ENCODE assay signal across 17 mouse cellular contexts in genomic region chr2:134268466-134268865, GRCm38 (mm10).
DNase-seq lines count a peak whose midpoint lies in the region; ATAC-seq and TF ChIP-seq lines count a peak whose summit lies in the region.
"Had no signal": no experiment of that assay in that cellular context is flagged by ENCODE, and none has a peak within 500 bp of the region (broad histone marks: within the 10 kb centered on the region; RNA-seq: fewer than 3 reads in every experiment).

No protein-coding gene starts in this region.

- no peak for TF ChIP-seq CTCF in MEL (IDR thresholded peaks at IDR 0.05 in 2 of 3, conservative IDR thresholded peaks at IDR 0.05 in 1 of 3; ENCODE audit: control insufficient read depth in 1 of 3, insufficient read depth in 1 of 3, low read depth in 2 of 3, low read length in 3 of 3, poor library complexity in 1 of 3, severe bottlenecking in 1 of 3)

- TF ChIP-seq EP300 in MEL (IDR thresholded peaks at IDR 0.05; ENCODE audit: low read depth in 1 of 2, low read length in 2 of 2): no peak

- no peak for TF ChIP-seq RAD21 in MEL (IDR thresholded peaks at IDR 0.05; ENCODE audit: low read depth, low read length)

- DNase-seq in kidney, postnatal 10 days: peak; percentile 15
- no peak for DNase-seq in kidney, adult 11 months
- peak; percentile 17 for DNase-seq in MEL (ENCODE audit: low read depth, low spot score)
- DNase-seq in c-Kit-positive CD71-negative TER-119-negative erythroid progenitor cells, embryonic 14.5 days (ENCODE audit: low read depth): peak; percentile 6
- peak; percentile 50 for DNase-seq in limb, embryonic 10.5 days (ENCODE audit: low spot score)
- DNase-seq in cerebellum, postnatal 4 days (ENCODE audit: low spot score in 2 of 2): no peak
- DNase-seq: cerebellum, adult 8-10 months; gastrocnemius, postnatal 10 days; lung, postnatal 10 days; midbrain, embryonic 14.5 days; right cerebral cortex, postnatal 25 days; thymus, adult 2 months had no signal

- H3K79me2 ChIP-seq in MEL (ENCODE audit: control insufficient read depth, insufficient read depth, low read length, poor library complexity): no peaks in the 10 kb centered on the region

- H3K4me3 ChIP-seq in MEL (ENCODE audit: control insufficient read depth in 1 of 2, insufficient read depth in 1 of 2, low read depth in 2 of 2, low read length in 2 of 2): no peak overlapping the region
- no peak overlapping the region for H3K4me3 ChIP-seq in limb, embryonic 10.5 days
- H3K4me3 ChIP-seq: embryonic facial prominence, embryonic 13.5 days; heart, embryonic 10.5 days; intestine, embryonic 15.5 days had no signal

- WGBS in limb, embryonic 10.5 days: 28% methylated on average over 2 of the region's 2 CpGs

- TF ChIP-seq POLR2A in MEL (IDR thresholded peaks at IDR 0.05; ENCODE audit: control insufficient read depth in 1 of 2, insufficient read depth in 1 of 2, low read depth in 1 of 2, low read length in 2 of 2, poor library complexity in 1 of 2): no peak

- no peaks in the 10 kb centered on the region for H3K27me3 ChIP-seq in MEL (ENCODE audit: control insufficient read depth in 1 of 2, insufficient read depth in 2 of 2, low read length in 2 of 2)
- H3K27me3 ChIP-seq in limb, embryonic 10.5 days (ENCODE audit: low read depth, poor library complexity, severe bottlenecking): no peaks in the 10 kb centered on the region
- H3K27me3 ChIP-seq: CH12.LX; embryonic facial prominence, embryonic 13.5 days; intestine, embryonic 15.5 days had no signal

- no peak overlapping the region for H3K9ac ChIP-seq in MEL (ENCODE audit: control insufficient read depth, low read depth, low read length, poor library complexity, severe bottlenecking)
- H3K9ac ChIP-seq: embryonic facial prominence, embryonic 13.5 days; intestine, embryonic 15.5 days had no signal

- no peak for ATAC-seq in megakaryocyte, adult 5-6 weeks (ENCODE audit: poor library complexity, severe bottlenecking)
- ATAC-seq: intestine, embryonic 15.5 days had no signal

- no peaks in the 10 kb centered on the region for H3K9me3 ChIP-seq in MEL (replicated peaks; ENCODE audit: insufficient read depth, low read length)
- no peaks in the 10 kb centered on the region for H3K9me3 ChIP-seq in limb, embryonic 10.5 days (replicated peaks)
- H3K9me3 ChIP-seq: embryonic facial prominence, embryonic 13.5 days; heart, embryonic 10.5 days; intestine, embryonic 15.5 days had no signal

- no peak overlapping the region for H3K27ac ChIP-seq in MEL (ENCODE audit: control insufficient read depth, low read depth, low read length)
- no peak overlapping the region for H3K27ac ChIP-seq in limb, embryonic 10.5 days
- H3K27ac ChIP-seq: embryonic facial prominence, embryonic 13.5 days; heart, embryonic 10.5 days; intestine, embryonic 15.5 days had no signal

- no peaks in the 10 kb centered on the region for H3K36me3 ChIP-seq in MEL (ENCODE audit: control insufficient read depth in 1 of 2, insufficient read depth in 2 of 2, low read length in 2 of 2)
- no peaks in the 10 kb centered on the region for H3K36me3 ChIP-seq in limb, embryonic 10.5 days
- H3K36me3 ChIP-seq: embryonic facial prominence, embryonic 13.5 days; heart, embryonic 10.5 days; intestine, embryonic 15.5 days had no signal

- H3K4me1 ChIP-seq in MEL (ENCODE audit: control insufficient read depth in 1 of 2, insufficient read depth in 2 of 2, low read length in 2 of 2): no peaks in the 10 kb centered on the region
- H3K4me1 ChIP-seq in limb, embryonic 10.5 days: no peaks in the 10 kb centered on the region
- H3K4me1 ChIP-seq: embryonic facial prominence, embryonic 13.5 days; heart, embryonic 10.5 days; intestine, embryonic 15.5 days had no signal

TF ChIP-seq in MEL, 35 proteins besides CTCF, POLR2A, EP300 and RAD21:
- no peak for TF ChIP-seq MXI1 (IDR thresholded peaks at IDR 0.05; ENCODE audit: low read depth, low read length)
- TF ChIP-seq TCF12 (IDR thresholded peaks at IDR 0.05; ENCODE audit: low read depth, low read length): no peak
- no peak for TF ChIP-seq POLR2AphosphoS2 (IDR thresholded peaks at IDR 0.05; ENCODE audit: low read length)
- TF ChIP-seq RCOR1 (IDR thresholded peaks at IDR 0.05; ENCODE audit: low read depth, low read length): no peak
- TF ChIP-seq TAL1 (IDR thresholded peaks at IDR 0.05; ENCODE audit: low read length): no peak

Comparison
In these comparisons a context has a peak if more than half of its experiments do, and no peak if none do; other contexts are left out.
1. DNase-seq: peak in kidney, postnatal 10 days (single experiment), MEL (single experiment), c-Kit-positive CD71-negative TER-119-negative erythroid progenitor cells, embryonic 14.5 days (single experiment) and limb, embryonic 10.5 days (single experiment); none in kidney, adult 11 months (single experiment) and cerebellum, postnatal 4 days (0 of 2).